Mouse (Mus musculus) liver, embryonic 14.5 days (tissue): ENCODE results near the gene Hoxa6. TPM values are rescaled to one million over a fixed set of nuclear protein-coding genes. Genes with fewer than 3 reads are reported as not detected.

ENCODE experiments used
- ATAC-seq: fragments of 200-750 bp; cut with Nextera tagmentation; 2 replicates; pipeline ENCODE4 v1.8.0; 2017; ENCODE audit warnings: moderate number of reproducible peaks, mild to moderate bottlenecking, moderate library complexity; ENCODE audit not compliant: insufficient read depth
- DNase-seq, 3 experiments: peaks; one replicate each; pipeline ENCODE4 v3.0.0-alpha.2; 2012 to 2013; ENCODE audit warnings: low read depth in 3 of 3, low spot score in 3 of 3
- H3K27ac ChIP-seq: fragments of 300-500 bp; sonication (generic); 2 replicates; pipeline ENCODE4 v1.5.1; 2014; ENCODE audit warnings: moderate library complexity, mild to moderate bottlenecking, control low read depth, inconsistent platforms
- H3K27me3 ChIP-seq: fragments of 300-500 bp; sonication (generic); 2 replicates; pipeline ENCODE4 v1.6.1; 2014; ENCODE audit warnings: mild to moderate bottlenecking, low read length, moderate library complexity; ENCODE audit not compliant: control insufficient read depth, insufficient read depth
- H3K36me3 ChIP-seq: fragments of 300-500 bp; sonication (generic); replicated peaks from 2 replicates; pipeline ENCODE4 v1.6.1; 2014; ENCODE audit warnings: low read depth; ENCODE audit not compliant: control insufficient read depth, insufficient read depth
- H3K4me1 ChIP-seq, 2 experiments: fragments of 200-500 bp in 1 of 2; fragments of 300-500 bp in 1 of 2; sonication (generic) in 1 of 2; replicated peaks; 2 replicates each; pipeline ENCODE4 v1.6.1; 2012 to 2014; ENCODE audit warnings: antibody characterized with exemption in 1 of 2, inconsistent platforms in 1 of 2, low read length in 1 of 2; ENCODE audit not compliant: control insufficient read depth in 2 of 2, insufficient read depth in 2 of 2
- H3K4me2 ChIP-seq: fragments of 300-500 bp; sonication (generic); 2 replicates; pipeline ENCODE4 v1.6.1; 2014; ENCODE audit warnings: low read depth, mild to moderate bottlenecking, control low read depth, moderate library complexity
- H3K4me3 ChIP-seq, 2 experiments: fragments of 200-500 bp in 1 of 2; fragments of 300-500 bp in 1 of 2; sonication (generic) in 1 of 2; 2 replicates each; pipeline ENCODE4 v1.5.1; 2012 to 2014; ENCODE audit warnings: low read depth in 2 of 2, low read length in 2 of 2, mild to moderate bottlenecking in 2 of 2, control low read depth in 1 of 2, inconsistent platforms in 1 of 2, moderate library complexity in 1 of 2; ENCODE audit not compliant: insufficient read depth in 1 of 2
- H3K9ac ChIP-seq: fragments of 300-500 bp; sonication (generic); replicated peaks from 2 replicates; pipeline ENCODE4 v1.6.1; 2014; ENCODE audit warnings: mild to moderate bottlenecking, control low read depth, moderate library complexity
- H3K9me3 ChIP-seq: fragments of 300-500 bp; sonication (generic); 2 replicates; pipeline ENCODE4 v1.6.1; 2016; ENCODE audit warnings: low read length, mixed read lengths; ENCODE audit not compliant: control insufficient read depth
- CTCF ChIP-seq: IDR thresholded peaks from 2 replicates; pipeline ENCODE4 v1.5.1; 2016; ENCODE audit warnings: antibody characterized with exemption, low read depth, control low read depth
- EP300 ChIP-seq: IDR thresholded peaks from 2 replicates; pipeline ENCODE4 v1.6.1; 2016; ENCODE audit warnings: antibody characterized with exemption, low read depth
- whole genome bisulfite sequencing: fragments of 180-500 bp; shearing (Covaris S2); extraction: QIAGEN DNeasy Blood & Tissue Kit; methylation state at CpG from one replicate; pipeline ENCODE4 v1.1.7; 2014; ENCODE audit not compliant: insufficient replicate concordance; 5-methylcytosine and 5-hydroxymethylcytosine counted together
- polyA plus RNA-seq, 2 experiments: library from polyadenylated mRNA; depleted of rRNA in 1 of 2; stranded (reverse) in 1 of 2; unstranded in 1 of 2; fragments of >200 nt; fragmentation: Nextera tagmentation in 1 of 2; extraction: Ambion mirVana in 1 of 2; gene quantifications; 2 replicates each; pipeline versions ENCODE4 v1.2.1 to v1.2.3; 2012 to 2014

Gene Hoxa6
- polyA plus RNA-seq, 2 experiments, result not detected

GRCm38 (mm10) chr6:52235866-52236265, 27.3 kb upstream of the Hoxa6 start:
- 28% methylated on average over 6 of the region's 6 CpGs for WGBS
- Histone ChIP-seq H3K4me1 (no peaks in the 10 kb centered on the region), H3K27me3 (peaks cover 99% of the 10 kb centered on the region), H3K27ac (no peak overlapping the region), H3K4me3 (no peak overlapping the region), H3K9me3 (no peaks in the 10 kb centered on the region), H3K9ac (no peak overlapping the region), H3K4me2 (no peak overlapping the region), H3K36me3 (no peaks in the 10 kb centered on the region)
- ATAC-seq, result no peak
- DNase-seq, result no peak
- no peak for TF ChIP-seq EP300
- no peak for TF ChIP-seq CTCF

GRCm38 (mm10) chr6:52235267-52235666, 26.7 kb upstream of the Hoxa6 start:
- DNase-seq (no peak), ATAC-seq (no peak)
- WGBS, result 38% methylated on average over 9 of the region's 9 CpGs
- no peak overlapping the region for H3K9ac ChIP-seq
- TF ChIP-seq CTCF, result no peak
- TF ChIP-seq EP300, result no peak
- no peak overlapping the region for H3K4me2 ChIP-seq
- H3K4me3 ChIP-seq, result no peak overlapping the region
- peaks cover 99% of the 10 kb centered on the region for H3K27me3 ChIP-seq
- no peak overlapping the region for H3K27ac ChIP-seq
- no peaks in the 10 kb centered on the region for H3K9me3 ChIP-seq
- no peaks in the 10 kb centered on the region for H3K4me1 ChIP-seq
- no peaks in the 10 kb centered on the region for H3K36me3 ChIP-seq

DNA sequence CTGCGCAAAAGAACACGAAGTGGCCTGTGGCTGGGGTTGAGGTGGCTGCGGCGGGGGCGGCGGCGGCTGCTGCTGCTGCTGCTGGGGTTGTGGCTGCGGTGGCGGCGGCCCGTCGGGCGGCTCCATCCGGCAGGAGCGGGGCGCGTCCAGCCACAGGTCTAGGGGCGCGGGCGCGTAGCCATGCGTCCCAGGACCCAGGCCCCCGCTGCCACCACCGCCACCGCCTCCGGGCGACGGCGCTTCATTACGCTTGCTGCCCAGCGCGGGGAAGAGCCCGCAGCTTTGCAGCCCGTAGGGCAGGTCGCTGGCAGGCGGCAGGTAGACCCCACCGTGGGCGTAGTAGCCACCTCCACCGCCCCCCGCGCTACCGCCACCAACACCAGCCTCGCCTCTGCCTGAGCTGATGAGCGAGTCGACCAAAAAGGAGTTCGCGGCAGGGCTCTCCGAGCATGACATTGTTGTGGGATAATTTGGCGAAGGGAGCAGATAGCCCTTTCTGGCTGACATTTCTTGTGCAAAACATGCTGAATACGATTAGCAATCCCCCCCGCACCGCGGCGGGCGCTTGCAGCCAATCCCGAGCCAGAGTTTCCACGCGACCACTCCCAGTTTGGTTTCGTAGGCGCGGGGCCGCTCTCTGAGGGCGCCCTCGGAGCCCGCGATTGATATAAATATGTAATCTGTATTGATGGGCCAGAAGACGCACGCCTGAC, 26.1 kb upstream of the Hoxa6 start:
- Histone ChIP-seq H3K9ac (no peak overlapping the region), H3K4me3 (no peak overlapping the region), H3K27ac (no peak overlapping the region), H3K27me3 (peaks cover 99% of the 10 kb centered on the region), H3K9me3 (no peaks in the 10 kb centered on the region), H3K36me3 (no peaks in the 10 kb centered on the region), H3K4me2 (no peak overlapping the region), H3K4me1 (no peaks in the 10 kb centered on the region)
- ATAC-seq (no peak), DNase-seq (no peak)
- WGBS, result 2% methylated on average over 61 of the region's 68 CpGs
- TF ChIP-seq EP300, result no peak
- TF ChIP-seq CTCF, result no peak

DNA sequence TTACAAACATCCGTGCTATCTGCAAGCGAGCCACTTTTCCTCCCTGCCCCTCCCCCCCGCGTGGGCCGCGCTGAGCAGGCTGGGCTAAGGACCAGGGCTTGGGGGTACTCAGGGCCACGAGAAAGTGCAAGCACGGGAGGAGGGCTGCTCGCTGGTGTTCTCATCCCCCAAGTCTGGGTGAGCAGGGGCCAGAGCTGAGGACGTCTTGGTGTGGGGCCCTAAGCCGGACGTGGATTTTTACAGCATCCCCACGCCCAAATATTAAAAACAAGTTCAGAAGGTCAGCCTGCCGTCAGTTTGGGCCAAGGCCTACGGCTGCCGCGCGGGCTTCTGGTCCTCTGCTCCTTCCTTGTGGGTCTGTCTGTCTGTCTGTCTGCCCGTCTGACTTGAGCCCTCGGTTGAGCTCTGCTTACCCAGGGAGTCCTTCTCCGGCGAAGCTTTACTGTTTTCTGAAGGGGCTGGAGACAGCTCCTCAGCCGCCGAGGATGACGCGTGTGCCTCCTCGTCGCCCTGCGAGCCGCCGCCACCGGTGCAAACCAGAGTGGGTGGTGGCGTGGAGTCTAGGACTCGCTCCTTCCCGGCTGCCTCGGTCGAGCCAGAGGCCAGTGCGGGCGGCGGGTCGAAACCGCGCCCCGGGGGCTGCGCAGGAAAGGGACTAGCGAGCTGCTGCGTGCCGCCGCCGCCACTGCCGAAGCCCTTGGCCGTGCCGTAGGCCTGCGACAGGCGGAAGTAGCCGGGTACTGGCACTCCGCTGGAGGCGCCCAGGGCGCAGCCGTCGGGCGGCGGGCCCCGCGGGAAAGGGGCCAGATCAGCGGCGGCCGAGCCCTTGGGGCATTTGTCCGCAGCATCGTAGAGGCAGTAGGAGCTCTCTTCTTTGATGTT, 25.3 kb upstream of the Hoxa6 start:
- Histone ChIP-seq H3K9ac (no peak overlapping the region), H3K27ac (no peak overlapping the region), H3K36me3 (no peaks in the 10 kb centered on the region), H3K4me3 (no peak overlapping the region), H3K27me3 (peaks cover 99% of the 10 kb centered on the region), H3K9me3 (no peaks in the 10 kb centered on the region), H3K4me2 (no peak overlapping the region), H3K4me1 (no peaks in the 10 kb centered on the region)
- ATAC-seq, result no peak
- DNase-seq, result no peak
- 2% methylated on average over 63 of the region's 70 CpGs for WGBS
- TF ChIP-seq CTCF (no peak), EP300 (no peak)

DNA sequence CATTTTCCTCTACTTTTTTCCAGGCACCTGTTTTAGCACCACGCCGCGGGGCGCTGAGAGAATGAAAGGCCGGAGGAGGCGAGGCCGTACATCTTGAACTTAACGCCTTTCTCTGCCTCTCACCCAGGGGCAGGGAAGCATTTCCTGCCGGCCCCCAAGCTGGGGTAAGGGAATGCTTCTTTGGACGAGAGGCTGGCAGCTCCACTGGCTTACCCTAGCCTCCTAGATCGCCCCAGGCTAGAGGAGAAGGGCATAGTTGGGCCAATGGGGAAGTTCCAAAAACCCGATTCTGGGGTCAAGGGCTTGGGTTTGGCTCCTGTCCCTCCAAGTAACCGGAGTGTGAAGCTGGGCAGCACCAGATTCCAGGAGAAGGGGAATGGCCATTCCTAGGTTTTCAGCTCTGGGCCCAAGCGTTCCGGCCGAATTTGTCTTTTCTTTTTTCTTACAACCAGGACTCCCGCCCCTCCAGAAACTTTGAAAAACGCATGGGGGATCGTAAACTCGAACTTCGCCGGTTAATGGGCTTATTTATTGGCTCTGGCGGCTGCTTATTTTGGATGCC, 24.5 kb upstream of the Hoxa6 start:
- no peak for TF ChIP-seq EP300
- no peak for TF ChIP-seq CTCF
- DNase-seq (no peak), ATAC-seq (no peak)
- H3K4me2 ChIP-seq, result no peak overlapping the region
- H3K9ac ChIP-seq, result no peak overlapping the region
- no peaks in the 10 kb centered on the region for H3K4me1 ChIP-seq
- H3K27me3 ChIP-seq, result peaks cover 97% of the 10 kb centered on the region
- H3K36me3 ChIP-seq, result no peaks in the 10 kb centered on the region
- no peak overlapping the region for H3K4me3 ChIP-seq
- no peaks in the 10 kb centered on the region for H3K9me3 ChIP-seq
- WGBS, result 4% methylated on average over 23 of the region's 23 CpGs
- no peak overlapping the region for H3K27ac ChIP-seq
